Mouse (Mus musculus) forelimb bud, embryonic 11.5 days (tissue): ENCODE measurements around the gene Gm10647.

Experiments
- DNase-seq: peaks from one replicate; pipeline ENCODE4 v3.0.0-alpha.2; 2012; ENCODE audit warnings: low read depth, low spot score

Gm10647 gene

DNA sequence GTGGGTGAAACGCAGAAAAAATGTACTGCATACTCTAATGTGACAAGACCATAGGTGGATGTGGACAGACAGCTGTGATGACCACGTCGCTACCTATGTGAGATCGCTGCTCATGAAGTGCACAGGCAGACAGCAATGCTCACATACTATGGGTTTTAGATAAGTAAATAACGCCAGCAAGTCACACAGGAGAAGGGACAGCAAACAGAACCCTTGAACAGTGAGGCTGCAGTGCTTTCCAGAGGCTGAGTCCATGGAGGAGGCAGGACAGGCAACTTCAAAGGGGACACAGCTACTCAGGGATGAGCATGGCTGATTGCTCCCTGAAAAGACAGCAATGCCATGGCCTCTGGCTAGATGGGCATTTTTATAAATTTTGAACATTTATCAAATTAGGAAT is 50.0 kb downstream of the Gm10647 start:
- no peak for DNase-seq
